Mouse (Mus musculus) heart, postnatal 0 days (tissue): Measurements from ENCODE around the gene Gm45716. TPM values are rescaled to one million over a fixed set of nuclear protein-coding genes. Genes with fewer than 3 reads are reported as not detected.

Experiments
- ATAC-seq: fragments of 200-750 bp; cut with Nextera tagmentation; 2 replicates; pipeline ENCODE4 v1.8.0; 2017; ENCODE audit warnings: low read depth, moderate number of reproducible peaks, moderate library complexity; ENCODE audit not compliant: insufficient read depth
- DNase-seq: peaks from one replicate; pipeline ENCODE4 v3.0.0-alpha.2; 2016; ENCODE audit warnings: low spot score
- H3K27ac ChIP-seq: fragments of 300-500 bp; sonication (generic); 2 replicates; pipeline ENCODE4 v1.5.1; 2014; ENCODE audit warnings: low read depth, mild to moderate bottlenecking
- H3K27me3 ChIP-seq: fragments of 300-500 bp; sonication (generic); 2 replicates; pipeline ENCODE4 v1.6.1; 2014; ENCODE audit warnings: low read length, mixed read lengths; ENCODE audit not compliant: control insufficient read depth, insufficient read depth
- H3K36me3 ChIP-seq: fragments of 300-500 bp; sonication (generic); replicated peaks from 2 replicates; pipeline ENCODE4 v1.6.1; 2014; ENCODE audit warnings: low read length, mixed read lengths; ENCODE audit not compliant: control insufficient read depth, insufficient read depth
- H3K4me1 ChIP-seq: fragments of 300-500 bp; sonication (generic); 2 replicates; pipeline ENCODE4 v1.6.1; 2014; ENCODE audit warnings: antibody characterized with exemption; ENCODE audit not compliant: control insufficient read depth, insufficient read depth
- H3K4me2 ChIP-seq: fragments of 300-500 bp; sonication (generic); 2 replicates; pipeline ENCODE4 v1.6.1; 2014; ENCODE audit warnings: low read depth, mild to moderate bottlenecking, low read length, moderate library complexity
- H3K4me3 ChIP-seq: fragments of 300-500 bp; sonication (generic); 2 replicates; pipeline ENCODE4 v1.5.1; 2014; ENCODE audit warnings: low read depth, low read length
- H3K9ac ChIP-seq: fragments of 300-500 bp; sonication (generic); replicated peaks from 2 replicates; pipeline ENCODE4 v1.6.1; 2014; ENCODE audit warnings: low read depth, low read length, mixed read lengths
- H3K9me3 ChIP-seq: fragments of 300-500 bp; sonication (generic); replicated peaks from 2 replicates; pipeline ENCODE4 v1.6.1; 2016; ENCODE audit warnings: low read length; ENCODE audit not compliant: control insufficient read depth
- CTCF ChIP-seq: IDR thresholded peaks from 2 replicates; pipeline ENCODE4 v1.5.1; 2016; ENCODE audit warnings: antibody characterized with exemption, control low read depth, low read depth
- EP300 ChIP-seq: IDR thresholded peaks from 2 replicates; pipeline ENCODE4 v1.6.1; 2016; ENCODE audit warnings: antibody characterized with exemption, low read depth
- whole genome bisulfite sequencing: fragments of 180-500 bp; shearing (Covaris S2); extraction: QIAGEN DNeasy Blood & Tissue Kit; methylation state at CpG from one replicate; pipeline ENCODE4 v1.1.7; 2014; 5-methylcytosine and 5-hydroxymethylcytosine counted together
- polyA plus RNA-seq: library from polyadenylated mRNA; unstranded; fragments of >200 nt; fragmentation: Nextera tagmentation; extraction: Ambion mirVana; gene quantifications from 2 replicates; pipeline ENCODE4 v1.2.1, GENCODE M21; 2015
- total RNA-seq: library from RNA; depleted of rRNA; stranded (reverse); fragments of >200 nt; gene quantifications from 2 replicates; pipeline ENCODE4 v1.2.3, GENCODE M21; 2014; ENCODE audit warnings: low replicate concordance

Gene Gm45716
- total and polyA plus RNA-seq, 2 experiments from 2014 or later: 30.5 to 133 TPM

DNA sequence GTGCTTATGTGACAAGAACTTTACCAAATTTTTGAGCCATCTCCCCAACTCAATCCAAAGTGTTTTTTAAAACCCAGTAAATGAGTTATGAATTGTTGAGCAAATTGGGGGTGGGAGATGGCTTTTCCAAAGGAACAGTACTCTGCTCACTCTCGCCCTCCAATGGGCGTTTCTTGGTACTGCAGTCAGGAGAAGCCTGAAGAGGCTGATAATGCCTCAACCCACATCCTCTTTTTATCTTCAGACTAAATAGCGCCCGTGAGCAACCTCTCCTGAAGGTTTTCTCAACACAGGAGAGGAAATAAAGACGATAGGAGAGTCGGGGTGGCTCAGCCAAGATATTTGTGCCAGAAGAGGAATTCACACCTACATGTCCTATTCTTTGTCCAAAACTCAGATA is 19.7 kb upstream of the Gm45716 start:
- 7% methylated on average over 6 of the region's 6 CpGs for WGBS
- no peak overlapping the region for H3K9ac ChIP-seq
- peak; percentile 34 for DNase-seq
- no peak overlapping the region for H3K4me2 ChIP-seq
- no peaks in the 10 kb centered on the region for H3K9me3 ChIP-seq
- ATAC-seq: no peak
- H3K27ac ChIP-seq: no peak overlapping the region
- no peaks in the 10 kb centered on the region for H3K4me1 ChIP-seq
- no peaks in the 10 kb centered on the region for H3K27me3 ChIP-seq
- no peak overlapping the region for H3K4me3 ChIP-seq
- H3K36me3 ChIP-seq: no peaks in the 10 kb centered on the region
- TF ChIP-seq CTCF (peak; percentile 66), EP300 (no peak)

DNA sequence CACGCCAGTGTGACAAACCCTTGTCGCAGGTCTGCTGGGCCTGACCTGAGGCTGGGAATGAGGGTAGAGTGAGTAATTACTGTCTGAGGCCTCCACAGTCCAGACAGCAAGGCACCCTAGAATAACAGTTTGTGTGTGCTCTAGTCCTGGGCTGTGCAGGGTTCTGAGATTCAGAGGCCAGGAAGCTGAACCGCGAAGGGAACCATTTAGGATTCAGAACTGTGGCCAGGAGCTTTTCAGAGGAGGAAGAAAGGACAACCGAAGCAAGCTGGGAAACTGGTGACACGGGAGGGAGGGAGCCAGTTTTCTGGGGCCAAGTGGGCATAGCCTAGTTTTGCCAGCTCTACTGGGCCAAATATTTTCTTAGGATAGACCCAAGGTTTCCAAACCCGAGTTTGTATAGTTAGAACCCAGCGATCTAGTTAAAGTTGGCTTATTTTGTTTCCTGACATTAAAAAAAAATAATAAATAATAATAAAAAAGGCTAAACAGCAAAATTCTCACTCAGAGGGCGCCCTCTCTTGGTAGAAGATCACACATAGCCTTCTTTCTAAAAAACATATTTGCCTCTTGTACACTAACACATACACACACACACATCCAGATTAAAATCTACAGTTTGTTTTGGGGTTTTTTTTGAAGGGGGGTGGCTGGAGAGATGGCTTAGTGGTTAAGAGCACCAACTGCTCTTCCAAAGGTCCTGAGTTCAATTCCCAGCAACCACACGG is 19.0 kb upstream of the Gm45716 start:
- 81% methylated on average over 10 of the region's 10 CpGs for WGBS
- Histone ChIP-seq H3K4me1 (no peaks in the 10 kb centered on the region), H3K9ac (no peak overlapping the region), H3K36me3 (no peaks in the 10 kb centered on the region), H3K9me3 (no peaks in the 10 kb centered on the region), H3K27ac (no peak overlapping the region), H3K4me3 (no peak overlapping the region), H3K4me2 (no peak overlapping the region), H3K27me3 (no peaks in the 10 kb centered on the region)
- ATAC-seq (no peak), DNase-seq (no peak)
- no peak for TF ChIP-seq EP300
- TF ChIP-seq CTCF: 0 out of 2 replicates have a peak, but pooled peaks have one; percentile 16

DNA sequence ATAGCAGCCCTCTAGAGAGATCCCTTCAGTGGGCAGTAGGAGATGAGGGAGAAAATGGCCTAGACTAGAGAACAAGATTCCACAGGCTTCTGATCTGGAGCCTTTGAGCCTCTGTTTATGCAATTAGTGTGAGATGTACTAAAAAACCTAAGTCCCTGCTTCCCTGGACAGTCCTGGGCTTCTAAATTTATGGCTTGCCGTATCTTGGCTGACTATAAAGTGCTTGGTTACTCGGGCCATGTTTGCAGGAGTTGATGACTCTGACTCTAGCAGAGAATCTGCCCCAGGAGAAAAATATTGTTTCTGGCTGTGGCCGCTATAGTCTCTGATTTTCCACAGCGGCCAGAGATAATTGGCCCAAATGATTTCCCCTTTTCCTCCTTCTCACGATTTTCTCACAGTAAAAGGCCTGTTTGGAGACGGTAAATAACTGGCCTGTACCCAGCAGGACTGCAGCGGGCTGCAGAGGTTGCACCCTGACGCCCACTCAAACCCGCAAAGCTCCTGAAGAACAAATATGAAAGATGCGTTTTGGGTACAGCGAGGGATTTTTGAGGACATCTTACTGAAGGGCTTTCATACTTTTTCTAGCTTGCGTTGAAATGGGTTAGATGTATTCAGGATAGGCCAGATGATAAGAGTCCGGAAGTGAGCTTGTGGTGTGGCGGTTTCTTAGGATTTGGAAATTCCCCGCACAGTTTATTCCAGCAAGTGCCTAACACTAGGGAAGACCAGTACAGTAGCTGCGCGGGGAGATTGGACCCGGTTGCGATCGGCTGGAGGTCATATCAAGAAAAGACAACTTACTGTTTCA is 18.1 kb upstream of the Gm45716 start:
- Histone ChIP-seq H3K27me3 (no peaks in the 10 kb centered on the region), H3K9me3 (no peaks in the 10 kb centered on the region), H3K4me1 (no peaks in the 10 kb centered on the region), H3K27ac (no peak overlapping the region), H3K36me3 (no peaks in the 10 kb centered on the region), H3K9ac (no peak overlapping the region), H3K4me2 (peak overlapping the region; percentile 52), H3K4me3 (peak overlapping the region; percentile 28)
- DNase-seq: peak; percentile 14
- 44% methylated on average over 20 of the region's 20 CpGs for WGBS
- ATAC-seq: peak; percentile 50
- TF ChIP-seq CTCF (no peak), EP300 (no peak)

DNA sequence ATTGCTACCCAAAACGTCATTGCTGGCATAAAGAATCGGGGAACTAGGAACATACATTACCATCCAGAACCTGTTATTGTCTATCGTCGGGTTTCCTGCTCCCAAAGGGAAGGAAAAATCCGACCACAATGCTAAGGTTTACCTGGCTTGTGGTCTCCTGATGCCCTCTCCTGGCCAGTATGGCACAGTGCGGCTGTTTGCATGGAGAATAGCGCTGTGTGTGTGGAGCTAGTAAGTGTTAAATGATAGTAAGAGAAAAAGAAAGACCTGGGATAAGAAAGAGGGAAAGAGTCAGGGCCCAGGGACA is 17.5 kb upstream of the Gm45716 start:
- WGBS: 2% methylated on average over 7 of the region's 7 CpGs

DNA sequence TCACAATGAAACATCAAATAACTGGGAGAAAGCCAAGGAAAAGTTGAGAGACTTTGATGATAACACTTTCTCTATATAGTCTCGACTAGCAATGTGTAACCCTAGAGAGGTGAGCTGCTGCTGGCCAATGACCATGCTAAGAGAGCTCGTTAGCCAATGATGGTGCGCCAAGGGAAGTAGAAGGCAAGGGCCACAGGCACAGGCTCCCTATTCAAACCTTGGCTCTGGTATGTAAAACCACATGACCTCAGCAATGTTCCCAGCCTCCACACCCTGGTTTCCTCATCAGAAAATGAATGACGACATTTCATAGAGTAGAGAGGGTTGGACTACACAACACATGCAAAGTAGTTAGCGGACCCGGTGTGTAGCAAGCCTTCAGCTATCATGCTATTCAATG is 15.2 kb upstream of the Gm45716 start:
- DNase-seq: no peak
- H3K4me1 ChIP-seq: no peaks in the 10 kb centered on the region
- no peak overlapping the region for H3K9ac ChIP-seq
- TF ChIP-seq CTCF (no peak), EP300 (no peak)
- no peaks in the 10 kb centered on the region for H3K36me3 ChIP-seq
- no peaks in the 10 kb centered on the region for H3K9me3 ChIP-seq
- 80% methylated on average over 6 of the region's 6 CpGs for WGBS
- no peaks in the 10 kb centered on the region for H3K27me3 ChIP-seq
- no peak for ATAC-seq
- no peak overlapping the region for H3K4me3 ChIP-seq
- H3K4me2 ChIP-seq: no peak overlapping the region
- no peak overlapping the region for H3K27ac ChIP-seq

More for the DNA sequence above, 17.5 kb upstream of the Gm45716 start:
- peak; percentile 100 for TF ChIP-seq CTCF
- no peak for TF ChIP-seq EP300
- H3K27ac ChIP-seq: no peak overlapping the region
- H3K27me3 ChIP-seq: no peaks in the 10 kb centered on the region
- H3K4me2 ChIP-seq: peak overlapping the region; percentile 52
- DNase-seq: peak; percentile 90
- peak; percentile 86 for ATAC-seq
- H3K4me1 ChIP-seq: no peaks in the 10 kb centered on the region
- H3K9ac ChIP-seq: no peak overlapping the region
- no peaks in the 10 kb centered on the region for H3K9me3 ChIP-seq
- no peaks in the 10 kb centered on the region for H3K36me3 ChIP-seq
- peak overlapping the region; percentile 28 for H3K4me3 ChIP-seq
